Mouse (Mus musculus): ENCODE results near the gene Hddc3.

The Hddc3 gene

GRCm38 (mm10) chr7:80397986-80398385, 55.1 kb downstream of the Hddc3 start:
- in situ Hi-C loops (cut with MboI): no loop called here

- in situ Hi-C loops (cut with MboI): no loop called here
Measured at GRCm38 (mm10) chr7:80398654-80399444, 55.9 kb downstream of the Hddc3 start.

GRCm38 (mm10) chr7:80400099-80400498, 57.2 kb downstream of the Hddc3 start:
- in situ Hi-C loops (cut with MboI): no loop called here

Measured in mature B cell (primary cell).